Comparison of ENCODE assay signal across 13 mouse cellular contexts in the genomic region with DNA sequence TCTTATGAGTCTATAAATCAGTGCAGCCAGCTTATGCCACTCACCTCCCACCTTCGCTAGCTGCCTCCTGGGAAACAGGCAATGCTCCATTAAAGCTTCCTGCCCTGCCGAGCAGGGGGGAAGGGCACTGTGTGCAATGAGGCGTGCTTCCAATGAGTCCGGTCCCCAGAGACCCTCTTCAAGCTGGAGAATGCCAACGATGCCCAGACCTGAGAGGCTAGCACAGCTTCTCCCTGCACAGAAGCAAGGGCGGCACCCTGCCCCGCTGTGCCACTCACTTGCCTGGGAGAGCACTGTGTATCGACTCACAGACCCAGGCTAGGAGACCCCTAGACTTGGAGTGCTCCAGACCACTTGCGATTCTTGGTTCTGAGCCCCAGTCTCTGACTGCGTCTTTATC.
DNase-seq lines count a peak whose midpoint lies in the region; ATAC-seq lines count a peak whose summit lies in the region.
"Had no signal": no experiment of that assay in that cellular context is flagged by ENCODE, and none has a peak within 500 bp of the region (broad histone marks: within the 10 kb centered on the region; RNA-seq: fewer than 3 reads in every experiment).

No protein-coding gene starts in this region.

- no peak overlapping the region for H3K4me2 ChIP-seq in embryonic facial prominence, embryonic 15.5 days (replicated peaks)
- H3K4me2 ChIP-seq: forebrain, embryonic 13.5 days; heart, embryonic 15.5 days had no signal

- H3K4me3 ChIP-seq in embryonic facial prominence, embryonic 15.5 days (replicated peaks), result no peak overlapping the region
- H3K4me3 ChIP-seq: forebrain, embryonic 13.5 days; heart, embryonic 15.5 days had no signal

- no peaks in the 10 kb centered on the region for H3K36me3 ChIP-seq in embryonic facial prominence, embryonic 15.5 days
- H3K36me3 ChIP-seq: heart, embryonic 15.5 days had no signal

- intact Hi-C loops in heart, postnatal 14 days (cut with DNase I), result no loop called here
- intact Hi-C loops in left cerebral cortex, postnatal 4 days (cut with DNase I), result loop anchor here (10.0 kb wide), 1 partner anchor 105 kb away; no protein-coding TSS in a partner anchor
- intact Hi-C loops in left cerebral cortex, postnatal 36 days (cut with DNase I), result no loop called here

- no peaks in the 10 kb centered on the region for H3K4me1 ChIP-seq in embryonic facial prominence, embryonic 15.5 days
- H3K4me1 ChIP-seq: forebrain, embryonic 13.5 days; heart, embryonic 15.5 days had no signal

- WGBS in embryonic facial prominence, embryonic 15.5 days, result 63% methylated on average over 10 of the region's 10 CpGs

- no peaks in the 10 kb centered on the region for H3K9me3 ChIP-seq in embryonic facial prominence, embryonic 15.5 days (replicated peaks)
- H3K9me3 ChIP-seq: forebrain, embryonic 13.5 days; heart, embryonic 15.5 days had no signal

- ATAC-seq in embryonic facial prominence, embryonic 15.5 days (ENCODE audit: insufficient number of reproducible peaks, low FRiP score, low TSS enrichment, low read depth), result 0 out of 2 replicates have a peak, but pooled peaks have one; percentile 43
- no peak for ATAC-seq in granulocyte monocyte progenitor cell, adult 5-6 weeks (replicated peaks; ENCODE audit: poor library complexity, severe bottlenecking)
- ATAC-seq: forebrain, embryonic 13.5 days; hindbrain, embryonic 16.5 days had no signal

- peak; percentile 76 for DNase-seq in heart, adult 11 months
- no peak for DNase-seq in heart, postnatal 14 days
- peak; percentile 22 for DNase-seq in left cerebral cortex, postnatal 4 days
- DNase-seq in left cerebral cortex, adult 8-10 months (ENCODE audit: low spot score in 2 of 2), result no peak
- peak; percentile 37 for DNase-seq in MN1 (ENCODE audit: low spot score)
- DNase-seq in left cerebral cortex, postnatal 36 days (ENCODE audit: low spot score in 2 of 2), result no peak
- DNase-seq: adrenal gland, adult 2 months had no signal

- H3K27me3 ChIP-seq in embryonic facial prominence, embryonic 15.5 days, result no peaks in the 10 kb centered on the region
- H3K27me3 ChIP-seq: forebrain, embryonic 13.5 days; heart, embryonic 15.5 days had no signal

- no peak overlapping the region for H3K27ac ChIP-seq in embryonic facial prominence, embryonic 15.5 days (replicated peaks)
- H3K27ac ChIP-seq: forebrain, embryonic 13.5 days; heart, embryonic 15.5 days; liver, embryonic 14.5 days had no signal

- H3K9ac ChIP-seq in embryonic facial prominence, embryonic 15.5 days, result no peak overlapping the region
- H3K9ac ChIP-seq: forebrain, embryonic 13.5 days; heart, embryonic 15.5 days; liver, embryonic 14.5 days had no signal

Comparison
In these comparisons a context has a peak if more than half of its experiments do, and no peak if none do; other contexts are left out.
1. DNase-seq: peak in heart, adult 11 months (single experiment), left cerebral cortex, postnatal 4 days (single experiment) and MN1 (single experiment); none in heart, postnatal 14 days (0 of 2), left cerebral cortex, adult 8-10 months (0 of 2) and left cerebral cortex, postnatal 36 days (0 of 2).